Mouse (Mus musculus) brown adipose tissue, adult 24 weeks (tissue): ENCODE measurements at regions not wholly inside any gene's neighbourhood (a gene's known extent, or its start where the extent isn't known, plus 50 kb on each side); places are given as distances from the start of the nearest gene placed in this dataset.

Source experiments
- H3K27ac ChIP-seq: fragments of 200-500 bp; replicated peaks from 2 replicates; pipeline ENCODE4 v1.5.1; 2012; ENCODE audit warnings: low read depth, mild to moderate bottlenecking, low read length
- H3K4me1 ChIP-seq: fragments of 200-500 bp; 2 replicates; pipeline ENCODE4 v1.6.1; 2012; ENCODE audit warnings: low read length, mixed read lengths; ENCODE audit not compliant: control insufficient read depth, insufficient read depth, insufficient read length
- H3K4me3 ChIP-seq: fragments of 200-500 bp; 2 replicates; pipeline ENCODE4 v1.5.1; 2012; ENCODE audit warnings: low read depth, mild to moderate bottlenecking, low read length, moderate library complexity; ENCODE audit not compliant: insufficient read depth

DNA sequence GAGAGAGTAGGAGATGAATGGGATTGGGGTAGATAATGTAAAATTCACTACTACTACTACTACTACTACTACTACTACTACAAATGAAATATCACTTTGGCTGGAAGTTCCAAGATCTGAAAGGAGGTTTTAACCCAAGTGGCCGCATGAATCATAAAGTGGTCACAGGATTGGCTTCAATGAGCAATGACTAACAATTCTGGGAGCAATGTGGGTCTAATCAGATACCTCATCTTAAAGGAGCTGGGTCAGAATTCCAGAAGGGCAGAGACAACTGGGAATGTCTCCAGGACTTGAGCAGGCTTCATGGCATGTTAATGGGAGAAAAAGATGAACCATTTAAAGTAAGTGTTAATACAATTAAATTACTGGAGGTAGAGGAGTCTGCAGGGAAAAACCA lies 189.4 kb upstream of the Emcn start:
- Histone ChIP-seq H3K4me3 (no peak overlapping the region), H3K27ac (no peak overlapping the region), H3K4me1 (no peaks in the 10 kb centered on the region; the same call in 1 of the 2 replicates)

DNA sequence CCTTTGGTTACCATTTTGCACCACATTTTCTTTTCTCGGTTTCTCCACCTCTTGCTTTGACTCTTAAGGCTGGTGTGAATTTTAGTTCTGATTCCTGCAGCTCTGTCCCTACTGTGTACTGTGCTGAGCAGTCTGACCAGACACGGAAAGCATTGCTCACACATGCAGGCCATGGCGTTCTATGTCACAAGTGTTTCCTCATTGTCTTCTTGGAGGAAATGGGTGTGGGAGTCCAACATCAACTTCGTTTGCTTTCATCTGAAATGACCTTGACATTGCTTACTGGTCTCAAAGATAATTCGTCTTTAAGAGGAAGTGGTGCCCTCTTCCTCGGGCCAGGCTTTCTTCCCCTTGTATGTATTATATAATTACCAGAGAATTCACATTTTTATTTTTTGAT lies 187.6 kb upstream of the Emcn start:
- H3K27ac ChIP-seq = no peak overlapping the region
- no peak overlapping the region for H3K4me3 ChIP-seq
- H3K4me1 ChIP-seq = no peaks in the 10 kb centered on the region; the same call in 1 of the 2 replicates

DNA sequence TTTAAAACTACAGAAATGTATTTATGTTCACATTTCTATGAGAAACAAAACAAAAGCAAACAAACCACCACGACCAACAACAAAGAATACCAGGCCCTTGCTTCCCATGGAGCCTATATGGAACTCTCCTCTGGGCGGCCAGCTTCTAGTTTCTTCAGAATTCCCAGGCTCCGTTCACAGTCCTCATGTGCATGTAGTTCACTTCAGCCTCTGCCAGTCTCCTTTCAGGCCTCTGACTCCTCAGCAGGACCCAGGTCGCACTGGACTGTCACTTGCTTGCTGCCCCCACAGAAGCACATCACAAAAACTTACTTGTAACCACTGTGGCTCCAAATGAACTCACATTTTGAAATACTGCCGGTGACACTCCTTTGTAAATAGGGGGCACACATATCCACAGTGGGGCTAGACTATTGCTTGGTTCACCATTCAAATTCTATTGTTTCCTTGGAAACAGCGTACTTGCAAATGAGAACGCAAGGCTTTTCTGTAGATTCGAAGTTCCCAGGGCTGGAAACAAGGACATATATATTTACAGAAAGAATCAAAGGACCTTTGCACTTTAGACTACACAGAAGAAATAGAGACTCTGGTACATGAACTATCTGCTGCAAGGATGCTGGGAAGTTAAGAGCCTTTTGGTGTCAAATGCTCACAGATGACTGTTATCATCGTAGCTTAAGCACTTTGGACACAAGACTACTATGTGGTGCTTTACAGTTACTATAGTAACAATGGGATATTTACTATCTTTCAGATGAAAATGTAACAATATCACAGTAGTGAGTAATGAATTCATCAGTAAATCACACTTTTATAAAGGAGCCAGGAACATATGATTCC lies 186.4 kb upstream of the Emcn start:
- no peak overlapping the region for H3K4me3 ChIP-seq
- no peaks in the 10 kb centered on the region; the same call in 1 of the 2 replicates for H3K4me1 ChIP-seq
- H3K27ac ChIP-seq = no peak overlapping the region

DNA sequence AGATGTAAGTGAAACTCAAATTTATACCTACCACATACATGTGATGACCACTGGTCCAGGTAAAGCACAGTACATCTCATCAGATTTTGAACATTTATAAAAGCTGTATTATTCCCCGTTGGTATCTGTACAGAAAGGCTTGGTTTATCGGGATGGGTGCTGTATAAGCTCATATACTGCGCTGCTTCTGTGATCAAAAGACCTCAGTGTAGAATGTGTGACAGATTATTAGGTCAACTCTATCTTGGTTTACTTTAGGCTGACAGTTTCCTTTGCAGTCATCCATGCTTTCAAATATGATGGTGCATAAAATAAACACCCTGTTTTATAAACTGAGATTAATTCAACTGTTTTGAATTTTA lies 185.8 kb upstream of the Emcn start:
- Histone ChIP-seq H3K4me1 (no peaks in the 10 kb centered on the region; the same call in 1 of the 2 replicates), H3K4me3 (no peak overlapping the region), H3K27ac (no peak overlapping the region)

DNA sequence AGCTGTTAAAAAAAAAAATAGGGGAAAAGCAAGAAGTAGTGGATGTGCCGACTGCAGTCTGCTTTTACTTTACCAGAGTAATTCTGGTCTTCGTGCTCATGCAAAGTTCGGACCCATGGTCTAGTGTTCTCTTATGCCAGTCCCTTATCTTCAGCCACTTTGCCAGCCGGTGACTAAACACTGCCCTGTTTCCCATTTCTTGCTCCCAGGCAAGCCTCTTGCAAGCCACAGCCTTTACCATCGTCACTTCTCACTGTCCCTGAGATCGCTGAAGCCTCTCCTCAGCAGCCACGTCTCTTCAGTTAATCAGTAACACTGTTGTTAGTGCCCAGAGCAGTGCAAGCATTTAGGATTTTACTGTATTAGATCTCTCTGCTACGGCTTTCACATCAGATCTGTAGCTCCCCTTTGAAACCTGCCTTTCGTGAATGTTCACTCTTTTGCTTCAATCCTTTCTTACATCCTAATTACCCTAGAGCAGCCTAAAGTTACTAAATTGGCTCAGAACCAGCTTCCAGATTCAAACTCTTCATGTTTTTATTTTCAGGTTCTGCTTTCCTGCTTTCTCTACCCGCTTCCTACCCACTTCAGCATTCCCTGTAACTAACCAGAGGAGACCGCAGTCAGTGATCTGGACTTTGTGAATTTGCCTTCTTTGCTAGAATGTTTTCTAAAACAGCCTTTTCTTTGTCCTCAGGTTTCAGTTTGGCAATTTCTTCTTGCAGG lies 184.5 kb upstream of the Emcn start:
- Histone ChIP-seq H3K4me3 (no peak overlapping the region), H3K27ac (no peak overlapping the region), H3K4me1 (no peaks in the 10 kb centered on the region; the same call in 1 of the 2 replicates)

DNA sequence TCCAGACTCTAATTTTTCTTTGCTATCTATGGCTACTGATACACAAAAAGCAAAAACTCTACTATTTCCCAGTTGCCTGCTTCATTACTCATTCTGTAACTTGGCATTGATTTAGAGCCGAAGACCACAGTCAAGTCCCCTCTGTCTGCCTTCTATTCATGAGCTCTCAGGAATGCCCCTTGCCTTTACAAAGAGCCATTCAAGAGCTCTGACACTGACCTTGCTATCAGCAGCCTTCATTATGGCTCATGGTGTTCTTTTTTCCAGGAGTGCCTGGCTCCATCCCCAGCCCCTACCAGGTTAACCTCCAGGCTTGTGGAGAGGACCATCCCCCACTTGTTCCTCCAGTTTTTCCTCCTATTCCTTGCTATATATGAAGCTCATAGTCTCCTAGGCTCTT lies 151.8 kb upstream of the Emcn start:
- Histone ChIP-seq H3K4me3 (no peak overlapping the region), H3K4me1 (peaks cover 3% of the 10 kb centered on the region; the same call in 1 of the 2 replicates)

DNA sequence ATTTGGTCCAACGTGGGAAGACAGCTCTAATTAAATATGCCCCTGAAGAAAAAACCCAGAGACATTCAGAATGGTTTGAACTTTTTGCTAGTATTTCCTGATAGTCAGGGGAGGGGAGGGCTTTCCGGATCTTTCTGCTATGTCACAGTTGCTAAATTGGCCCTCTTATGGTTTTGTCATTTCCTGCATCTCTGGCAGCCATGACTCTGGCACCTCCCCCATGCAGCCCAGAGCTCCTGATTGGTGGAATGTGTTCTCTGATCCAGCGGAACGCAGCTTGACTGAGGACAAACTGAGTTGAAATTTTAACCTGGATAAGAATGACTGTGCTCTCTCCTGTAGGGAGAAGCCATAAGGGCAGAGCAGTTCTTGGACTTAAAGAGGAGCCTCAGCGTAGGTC lies 150.4 kb upstream of the Emcn start:
- H3K27ac ChIP-seq = no peak overlapping the region
- no peak overlapping the region for H3K4me3 ChIP-seq
- H3K4me1 ChIP-seq = peaks cover 3% of the 10 kb centered on the region; the same call in 1 of the 2 replicates

More for the DNA sequence above, 151.8 kb upstream of the Emcn start:
- H3K27ac ChIP-seq = no peak overlapping the region

DNA sequence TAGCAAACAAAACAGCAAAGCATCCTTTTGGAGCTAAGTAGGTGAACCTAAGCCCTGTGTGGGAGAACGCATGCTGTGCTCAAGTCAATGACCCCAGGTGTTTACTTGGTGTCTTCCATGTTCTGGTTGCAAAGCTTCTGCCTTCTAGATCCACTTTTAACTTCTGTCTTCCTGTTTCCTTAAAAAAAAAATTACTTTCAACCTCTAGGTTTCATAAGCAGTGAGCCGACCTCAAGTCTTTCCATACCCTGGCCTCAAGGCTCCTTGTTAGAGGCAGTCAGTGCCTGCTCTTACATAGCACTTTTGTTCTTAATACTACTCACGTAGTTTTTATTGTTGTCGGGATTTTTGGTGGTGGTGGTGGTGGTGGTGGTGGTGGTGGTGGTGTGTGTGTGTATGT lies 149.9 kb upstream of the Emcn start:
- H3K27ac ChIP-seq = no peak overlapping the region
- H3K4me1 ChIP-seq = peaks cover 3% of the 10 kb centered on the region; the same call in 1 of the 2 replicates
- no peak overlapping the region for H3K4me3 ChIP-seq

DNA sequence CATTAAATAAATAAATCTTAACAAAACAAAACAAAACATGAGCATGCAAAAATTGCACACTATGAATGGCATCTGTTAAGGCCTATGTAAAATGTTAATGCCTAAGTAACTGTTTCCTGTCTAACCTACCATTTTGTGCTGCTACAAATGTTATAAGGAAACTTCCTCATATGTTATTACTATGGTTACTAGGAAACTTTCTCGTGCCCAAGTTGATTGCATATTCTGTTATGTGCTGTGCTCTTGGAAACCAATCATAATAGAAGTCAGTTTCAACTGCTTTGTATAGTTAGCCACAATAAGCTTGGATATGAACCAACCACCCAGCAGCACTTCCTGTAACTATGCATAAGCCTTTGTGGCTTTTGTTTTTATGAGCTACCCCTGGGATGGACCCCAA lies 147.0 kb upstream of the Emcn start:
- peaks cover 3% of the 10 kb centered on the region; the same call in 1 of the 2 replicates for H3K4me1 ChIP-seq
- no peak overlapping the region for H3K27ac ChIP-seq
- H3K4me3 ChIP-seq = no peak overlapping the region

DNA sequence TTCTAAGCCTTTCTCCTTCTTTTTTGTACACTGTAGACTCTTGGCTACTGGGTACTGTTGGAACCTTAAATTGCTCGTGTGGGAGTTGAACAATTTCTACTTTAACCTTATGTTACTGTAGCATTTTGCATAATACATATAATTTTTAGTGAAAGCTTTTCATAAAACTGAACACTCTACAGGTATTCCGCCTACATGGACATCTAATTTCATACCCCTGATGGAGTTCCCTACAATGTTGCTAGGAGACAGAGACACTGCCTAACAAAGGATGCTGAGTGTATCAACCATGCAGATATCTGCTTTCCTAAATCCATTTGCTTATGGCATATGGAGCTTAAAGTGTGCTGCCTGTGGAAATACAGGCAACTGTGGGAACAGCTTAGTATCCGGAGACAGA lies 129.2 kb upstream of the Emcn start:
- no peak overlapping the region for H3K4me3 ChIP-seq
- H3K27ac ChIP-seq = no peak overlapping the region
- H3K4me1 ChIP-seq = no peaks in the 10 kb centered on the region

DNA sequence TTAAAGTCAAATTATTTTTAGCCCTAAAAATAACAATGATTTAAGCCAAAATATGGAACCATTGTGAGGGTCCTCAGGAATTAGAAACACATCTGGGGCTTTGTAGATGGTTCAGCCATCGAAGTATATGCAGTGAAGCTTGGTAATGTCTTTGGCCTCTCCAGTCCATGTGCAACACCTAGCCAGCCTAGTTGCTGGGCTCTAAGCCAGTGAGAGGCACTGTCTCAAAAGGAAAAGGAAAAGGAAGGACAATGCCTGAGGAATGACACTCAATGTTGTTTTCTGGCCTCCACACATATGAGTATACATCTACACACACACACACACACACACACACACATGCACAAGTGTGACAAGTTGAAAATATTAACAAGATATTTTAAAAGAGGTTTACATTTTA lies 124.8 kb upstream of the Emcn start:
- no peak overlapping the region for H3K27ac ChIP-seq
- no peaks in the 10 kb centered on the region for H3K4me1 ChIP-seq
- no peak overlapping the region for H3K4me3 ChIP-seq

DNA sequence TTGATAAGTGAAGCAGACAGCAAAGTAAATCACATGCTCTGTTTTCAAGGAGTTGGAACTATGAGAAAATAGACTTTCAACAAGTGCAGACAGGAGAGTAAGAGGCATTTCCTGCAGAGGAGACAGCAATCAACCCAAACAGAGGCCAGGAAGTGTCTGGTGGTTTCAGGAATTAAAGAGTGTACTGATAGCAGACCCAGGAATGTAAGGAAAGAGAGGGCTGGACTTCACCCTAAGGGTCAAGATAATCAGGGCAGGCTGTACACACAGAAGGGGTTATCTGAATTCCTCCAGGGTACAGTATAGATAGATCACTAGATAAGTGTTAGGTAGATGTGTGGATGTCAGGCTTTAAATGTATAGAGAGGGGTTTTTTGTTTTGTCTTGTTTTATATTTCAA lies 123.6 kb upstream of the Emcn start:
- H3K4me3 ChIP-seq = no peak overlapping the region
- H3K4me1 ChIP-seq = no peaks in the 10 kb centered on the region
- no peak overlapping the region for H3K27ac ChIP-seq

DNA sequence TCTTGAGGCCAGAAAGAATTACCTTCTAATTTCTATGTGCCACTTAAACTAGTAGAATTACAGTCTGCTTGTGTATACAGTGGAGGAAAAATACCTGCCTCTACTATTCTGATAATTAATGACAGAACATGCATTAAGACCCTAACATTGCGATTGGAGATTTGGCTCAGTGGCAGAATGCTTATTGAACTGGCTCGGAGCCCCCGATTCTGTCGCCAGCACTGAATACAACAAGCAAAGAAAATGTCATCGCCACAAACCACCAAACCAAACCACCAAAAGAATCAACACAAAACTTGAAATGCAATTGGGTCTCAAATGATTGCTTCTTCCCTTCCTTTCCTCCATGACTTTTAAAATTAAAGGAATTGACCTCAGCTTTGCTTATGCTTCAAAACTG lies 122.9 kb upstream of the Emcn start:
- H3K4me3 ChIP-seq = no peak overlapping the region
- no peaks in the 10 kb centered on the region for H3K4me1 ChIP-seq
- no peak overlapping the region for H3K27ac ChIP-seq

DNA sequence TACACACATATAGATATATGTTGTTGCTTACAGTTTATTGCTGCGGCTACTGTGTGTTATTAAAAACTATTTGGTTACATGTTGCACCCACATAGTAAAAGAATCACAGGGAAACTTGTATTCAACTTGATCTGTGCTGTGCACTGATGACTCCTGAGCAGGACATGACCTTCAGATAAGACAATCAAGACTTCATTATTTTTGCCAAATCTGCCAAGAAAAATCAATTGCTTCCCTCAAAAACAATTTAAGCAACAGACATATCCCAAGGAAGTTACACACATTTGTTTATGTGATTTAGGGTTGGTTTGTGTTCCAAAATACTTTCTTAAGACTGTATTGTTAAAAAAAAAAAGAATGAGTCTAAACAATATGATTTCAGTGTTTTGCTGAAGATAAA lies 114.7 kb upstream of the Emcn start:
- peaks cover 6% of the 10 kb centered on the region; the same call in 1 of the 2 replicates for H3K4me1 ChIP-seq
- no peak overlapping the region for H3K27ac ChIP-seq
- H3K4me3 ChIP-seq = no peak overlapping the region

DNA sequence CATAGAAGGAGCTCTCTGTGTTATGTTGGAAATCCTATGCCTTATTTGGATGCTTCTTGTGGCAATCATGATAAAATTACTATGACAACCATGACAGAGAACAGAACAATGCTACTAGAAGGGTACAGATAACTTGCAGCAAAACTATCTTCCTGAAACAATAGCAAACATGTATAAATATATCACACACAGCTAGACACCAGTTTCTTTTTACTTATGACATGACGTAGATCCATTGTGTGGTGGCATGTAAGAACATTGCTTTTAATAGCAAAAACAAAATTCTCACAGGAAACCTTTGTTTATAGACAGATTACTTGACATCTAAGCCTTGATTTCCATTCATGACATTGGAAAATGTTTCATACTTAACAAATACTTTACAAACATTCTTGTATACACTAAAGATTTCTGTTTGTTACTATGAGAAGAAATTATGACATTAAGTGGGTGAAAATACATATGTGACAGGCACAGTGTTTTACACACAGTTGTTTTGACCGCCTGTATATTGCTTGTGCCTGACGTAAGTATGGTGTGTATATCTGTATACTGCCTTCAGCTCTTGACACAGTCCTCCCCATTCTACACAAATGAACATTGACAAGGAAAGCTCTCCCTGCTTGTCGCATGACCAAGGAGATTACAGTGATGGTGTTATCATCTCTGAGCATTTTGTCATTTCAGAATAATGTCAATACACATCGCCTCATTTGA lies 113.6 kb upstream of the Emcn start:
- no peak overlapping the region for H3K27ac ChIP-seq
- no peak overlapping the region for H3K4me3 ChIP-seq
- peaks cover 6% of the 10 kb centered on the region; the same call in 1 of the 2 replicates for H3K4me1 ChIP-seq
